ENCODE assay signal across 15 mouse cellular contexts in genomic region chr1:193390004-193390403, GRCm38 (mm10). TPM values are rescaled to one million over a fixed set of nuclear protein-coding genes. Genes with fewer than 3 reads are reported as not detected.
A peak's percentile ranks its signal among the peaks of the same experiment; 100 is the strongest.
DNase-seq lines count a peak whose midpoint lies in the region; ATAC-seq lines count a peak whose summit lies in the region.
"Had no signal": no experiment of that assay in that cellular context is flagged by ENCODE, and none has a peak within 500 bp of the region (broad histone marks: within the 10 kb centered on the region; RNA-seq: fewer than 3 reads in every experiment).

No protein-coding gene starts in this region.

- no peaks in the 10 kb centered on the region; the same call in 1 of the 2 replicates for H3K27me3 ChIP-seq in heart, embryonic 14.5 days (ENCODE audit: control insufficient read depth, insufficient read depth, low read length)
- peaks cover 5% of the 10 kb centered on the region; the same call in 1 of the 2 replicates for H3K27me3 ChIP-seq in midbrain, embryonic 12.5 days
- 0 out of 2 replicates have a peak, but pooled peaks cover 3% of the 10 kb centered on the region for H3K27me3 ChIP-seq in kidney, embryonic 15.5 days
- H3K27me3 ChIP-seq: liver, embryonic 13.5 days had no signal

- no peak overlapping the region for H3K4me3 ChIP-seq in heart, embryonic 14.5 days (ENCODE audit: control insufficient read depth in 1 of 2, insufficient read depth in 1 of 2, low read depth in 1 of 2, low read length in 2 of 2)
- no peak overlapping the region for H3K4me3 ChIP-seq in midbrain, embryonic 12.5 days
- no peak overlapping the region for H3K4me3 ChIP-seq in kidney, embryonic 15.5 days (replicated peaks)
- H3K4me3 ChIP-seq: liver, embryonic 13.5 days had no signal

- no peaks in the 10 kb centered on the region for H3K36me3 ChIP-seq in heart, embryonic 14.5 days (ENCODE audit: control insufficient read depth, insufficient read depth, low read length)
- no peaks in the 10 kb centered on the region for H3K36me3 ChIP-seq in midbrain, embryonic 12.5 days
- no peaks in the 10 kb centered on the region for H3K36me3 ChIP-seq in kidney, embryonic 15.5 days
- H3K36me3 ChIP-seq: liver, embryonic 13.5 days had no signal

- peak overlapping the region; percentile 22 for H3K4me2 ChIP-seq in heart, embryonic 14.5 days (ENCODE audit: low read length)
- no peak overlapping the region for H3K4me2 ChIP-seq in midbrain, embryonic 12.5 days (replicated peaks)
- H3K4me2 ChIP-seq in kidney, embryonic 15.5 days: no peak overlapping the region
- H3K4me2 ChIP-seq: liver, embryonic 13.5 days had no signal

- no peaks in the 10 kb centered on the region for H3K9me3 ChIP-seq in heart, embryonic 14.5 days (ENCODE audit: control insufficient read depth, low read length)
- no peaks in the 10 kb centered on the region for H3K9me3 ChIP-seq in midbrain, embryonic 12.5 days
- H3K9me3 ChIP-seq in kidney, embryonic 15.5 days (replicated peaks): no peaks in the 10 kb centered on the region
- H3K9me3 ChIP-seq: liver, embryonic 13.5 days had no signal

- H3K4me1 ChIP-seq in heart, embryonic 14.5 days (ENCODE audit: control insufficient read depth in 2 of 2, insufficient read depth in 2 of 2, low read length in 2 of 2): peaks cover 31 to 34% of the 10 kb centered on the region in 2 experiments
- H3K4me1 ChIP-seq in midbrain, embryonic 12.5 days: peaks cover 46% of the 10 kb centered on the region
- H3K4me1 ChIP-seq in kidney, embryonic 15.5 days: peaks cover 21% of the 10 kb centered on the region

- H3K9ac ChIP-seq in heart, embryonic 14.5 days (ENCODE audit: low read length): no peak overlapping the region
- no peak overlapping the region for H3K9ac ChIP-seq in midbrain, embryonic 12.5 days (replicated peaks)
- no peak overlapping the region for H3K9ac ChIP-seq in kidney, embryonic 15.5 days
- H3K9ac ChIP-seq: liver, embryonic 13.5 days had no signal

- no peak for ATAC-seq in heart, embryonic 14.5 days (ENCODE audit: insufficient number of reproducible peaks, insufficient read depth, low FRiP score, low read depth)
- no peak for ATAC-seq in midbrain, embryonic 12.5 days (ENCODE audit: low FRiP score, low read depth)
- no peak for ATAC-seq in kidney, embryonic 15.5 days (replicated peaks; ENCODE audit: low FRiP score)
- ATAC-seq: CD4-positive, CD25-positive, alpha-beta regulatory T cell, adult 4 months; inflammation-experienced regulatory T-cells, adult 6 months had no signal

- peak overlapping the region in 1 of 2 experiments; percentile 35; a peak in 3 of 4 replicates for H3K27ac ChIP-seq in heart, embryonic 14.5 days (replicated peaks in 1 of 2; ENCODE audit: control insufficient read depth in 1 of 2, insufficient read depth in 1 of 2, low read depth in 2 of 2, low read length in 2 of 2)
- H3K27ac ChIP-seq in midbrain, embryonic 12.5 days (replicated peaks): peak overlapping the region; percentile 78
- H3K27ac ChIP-seq in kidney, embryonic 15.5 days: no peak overlapping the region
- H3K27ac ChIP-seq: liver, embryonic 13.5 days had no signal

- 12% methylated on average over 12 of the region's 12 CpGs for WGBS in heart, embryonic 14.5 days
- WGBS in midbrain, embryonic 12.5 days: 29% methylated on average over 12 of the region's 12 CpGs
- WGBS in kidney, embryonic 15.5 days: 48% methylated on average over 12 of the region's 12 CpGs

- intact Hi-C loops in heart, postnatal 36 days (cut with DNase I): no loop called here

- no peak for DNase-seq in heart, postnatal 36 days
- DNase-seq in retina, postnatal 1 day: peak; percentile 67
- no peak for DNase-seq in retina, embryonic 14.5 days (ENCODE audit: low spot score)
- DNase-seq in adrenal gland, adult (ENCODE audit: inconsistent age in 2 of 2, low spot score in 1 of 2): no peak
- DNase-seq: adrenal gland, postnatal 10 days; cerebellum, adult 9-10 months; liver, embryonic 13.5 days; thymus, adult 2 months had no signal

RNA-seq across cellular contexts. Expression of gene Camk1g, which starts 19.9 kb away (rescaled TPM):
- 9.4 and 9.9 TPM in 2 replicates for polyA plus RNA-seq in heart, embryonic 14.5 days (2014; fragmentation: Nextera tagmentation; extraction: Ambion mirVana)
- total RNA-seq in heart, postnatal 36 days (2021): 1 to 10 TPM in 1 of 2 experiments, not detected in 1; 1.0 TPM
- polyA plus RNA-seq in midbrain, embryonic 12.5 days (2016; fragmentation: Nextera tagmentation; extraction: Ambion mirVana): 28.1 and 28.7 TPM in 2 replicates
- 11.0 and 14.0 TPM in 2 replicates for polyA plus RNA-seq in kidney, embryonic 15.5 days (2015; fragmentation: Nextera tagmentation; extraction: Ambion mirVana)
- total RNA-seq: megakaryocyte progenitor cell, adult 5-6 weeks; MEL had no signal
- polyA plus RNA-seq: CD4-positive, CD25-positive, alpha-beta regulatory T cell, adult 4 months; inflammation-experienced regulatory T-cells, adult 6 months had no signal
